Mouse (Mus musculus) heart, embryonic 16.5 days (tissue): ENCODE data around the gene Akap7. TPM values are rescaled to one million over a fixed set of nuclear protein-coding genes. Genes with fewer than 3 reads are reported as not detected.

ENCODE experiments used
- ATAC-seq: fragments of 200-750 bp; cut with Nextera tagmentation; replicated peaks from 2 replicates; pipeline ENCODE4 v1.8.0; 2017; ENCODE audit warnings: moderate number of reproducible peaks; ENCODE audit not compliant: insufficient read depth, low FRiP score; ENCODE audit errors: extremely low read depth
- H3K27ac ChIP-seq: fragments of 300-500 bp; sonication (generic); 2 replicates; pipeline ENCODE4 v1.5.1; 2014; ENCODE audit warnings: mild to moderate bottlenecking, low read length, control low read depth, moderate library complexity
- H3K27me3 ChIP-seq: fragments of 300-500 bp; sonication (generic); 2 replicates; pipeline ENCODE4 v1.6.1; 2014; ENCODE audit warnings: low read length, mixed read lengths; ENCODE audit not compliant: control insufficient read depth, insufficient read depth
- H3K36me3 ChIP-seq: fragments of 300-500 bp; sonication (generic); 2 replicates; pipeline ENCODE4 v1.6.1; 2014; ENCODE audit not compliant: control insufficient read depth, insufficient read depth
- H3K4me1 ChIP-seq: fragments of 300-500 bp; sonication (generic); 2 replicates; pipeline ENCODE4 v1.6.1; 2014; ENCODE audit warnings: low read length, mixed read lengths; ENCODE audit not compliant: control insufficient read depth, insufficient read depth
- H3K4me2 ChIP-seq: fragments of 300-500 bp; sonication (generic); 2 replicates; pipeline ENCODE4 v1.6.1; 2014; ENCODE audit warnings: low read depth, mild to moderate bottlenecking, control low read depth, low read length
- H3K4me3 ChIP-seq: fragments of 300-500 bp; sonication (generic); 2 replicates; pipeline ENCODE4 v1.5.1; 2014; ENCODE audit warnings: mild to moderate bottlenecking, control low read depth, low read length
- H3K9ac ChIP-seq: fragments of 300-500 bp; sonication (generic); 2 replicates; pipeline ENCODE4 v1.6.1; 2014; ENCODE audit warnings: low read length, control low read depth
- H3K9me3 ChIP-seq: fragments of 300-500 bp; sonication (generic); replicated peaks from 2 replicates; pipeline ENCODE4 v1.6.1; 2016; ENCODE audit warnings: low read length; ENCODE audit not compliant: control insufficient read depth
- WGBS: fragments of 180-500 bp; shearing (Covaris S2); extraction: QIAGEN DNeasy Blood & Tissue Kit; methylation state at CpG from one replicate; pipeline ENCODE4 v1.1.7; 2014; 5-methylcytosine and 5-hydroxymethylcytosine counted together
- polyA plus RNA-seq: library from polyadenylated mRNA; unstranded; fragments of >200 nt; fragmentation: Nextera tagmentation; extraction: Ambion mirVana; gene quantifications from 2 replicates; pipeline ENCODE4 v1.2.1, GENCODE M21; 2015

The Akap7 gene
- polyA plus RNA-seq, 1 experiment from 2014 or later = 26.9 TPM

- no peaks in the 10 kb centered on the region for H3K9me3 ChIP-seq
- H3K4me1 ChIP-seq = no peaks in the 10 kb centered on the region
- H3K4me3 ChIP-seq = no peak overlapping the region
- H3K27me3 ChIP-seq = no peaks in the 10 kb centered on the region
- 58% methylated on average over 6 of the region's 6 CpGs for WGBS
- no peak overlapping the region for H3K27ac ChIP-seq
- H3K9ac ChIP-seq = no peak overlapping the region
- H3K36me3 ChIP-seq = no peaks in the 10 kb centered on the region
- no peak overlapping the region for H3K4me2 ChIP-seq
- ATAC-seq = no peak
Measured at GRCm38 (mm10) chr10:25305146-25305545, 2.5 kb downstream of the Akap7 start.

GRCm38 (mm10) chr10:25304608-25305007, 3.1 kb downstream of the Akap7 start:
- H3K4me2 ChIP-seq = no peak overlapping the region
- no peak overlapping the region for H3K4me3 ChIP-seq
- H3K9me3 ChIP-seq = no peaks in the 10 kb centered on the region
- WGBS = 90% methylated on average over 2 of the region's 2 CpGs
- H3K27me3 ChIP-seq = no peaks in the 10 kb centered on the region
- H3K4me1 ChIP-seq = no peaks in the 10 kb centered on the region
- no peak overlapping the region for H3K27ac ChIP-seq
- ATAC-seq = no peak
- H3K9ac ChIP-seq = no peak overlapping the region
- no peaks in the 10 kb centered on the region for H3K36me3 ChIP-seq

- H3K27me3 ChIP-seq = no peaks in the 10 kb centered on the region
- no peak overlapping the region for H3K27ac ChIP-seq
- H3K9me3 ChIP-seq = no peaks in the 10 kb centered on the region
- H3K4me3 ChIP-seq = no peak overlapping the region
- H3K4me2 ChIP-seq = no peak overlapping the region
- WGBS = 87% methylated on average over 15 of the region's 15 CpGs
- H3K4me1 ChIP-seq = peaks cover 15% of the 10 kb centered on the region
- no peaks in the 10 kb centered on the region for H3K36me3 ChIP-seq
- no peak overlapping the region for H3K9ac ChIP-seq
- no peak for ATAC-seq
Measured at GRCm38 (mm10) chr10:25299031-25299529, 8.6 kb downstream of the Akap7 start.

GRCm38 (mm10) chr10:25298264-25298671, 9.4 kb downstream of the Akap7 start:
- H3K36me3 ChIP-seq = no peaks in the 10 kb centered on the region

GRCm38 (mm10) chr10:25297666-25298263, 9.9 kb downstream of the Akap7 start:
- Histone ChIP-seq H3K4me1 (peaks cover 15% of the 10 kb centered on the region), H3K36me3 (no peaks in the 10 kb centered on the region), H3K27ac (peak overlapping the region; percentile 94), H3K4me3 (peak overlapping the region; percentile 74), H3K9me3 (no peaks in the 10 kb centered on the region), H3K27me3 (no peaks in the 10 kb centered on the region), H3K9ac (peak overlapping the region; percentile 78), H3K4me2 (peak overlapping the region; percentile 73)
- no peak for ATAC-seq
- WGBS = 13% methylated on average over 12 of the region's 12 CpGs

More at GRCm38 (mm10) chr10:25298264-25298671, 9.4 kb downstream of the Akap7 start:
- Histone ChIP-seq H3K4me3 (peak overlapping the region; percentile 74), H3K27ac (peak overlapping the region; percentile 94), H3K9ac (peak overlapping the region; percentile 78), H3K4me2 (peak overlapping the region; percentile 73), H3K9me3 (no peaks in the 10 kb centered on the region), H3K27me3 (no peaks in the 10 kb centered on the region), H3K4me1 (peaks cover 15% of the 10 kb centered on the region)
- no peak for ATAC-seq
- WGBS = 61% methylated on average over 4 of the region's 4 CpGs

GRCm38 (mm10) chr10:25296657-25297369, 10.9 kb downstream of the Akap7 start:
- Histone ChIP-seq H3K9ac (peak overlapping the region; percentile 78), H3K27me3 (no peaks in the 10 kb centered on the region), H3K27ac (peak overlapping the region; percentile 94), H3K4me2 (peak overlapping the region; percentile 73), H3K36me3 (no peaks in the 10 kb centered on the region), H3K4me3 (peak overlapping the region; percentile 74), H3K9me3 (no peaks in the 10 kb centered on the region), H3K4me1 (peaks cover 15% of the 10 kb centered on the region)
- under 1% methylated on average over 69 of the region's 81 CpGs for WGBS
- ATAC-seq = peak; percentile 98

- Histone ChIP-seq H3K4me2 (peak overlapping the region; percentile 73), H3K4me3 (peak overlapping the region; percentile 74), H3K4me1 (peaks cover 16% of the 10 kb centered on the region), H3K9me3 (no peaks in the 10 kb centered on the region), H3K36me3 (no peaks in the 10 kb centered on the region), H3K27ac (peak overlapping the region; percentile 94), H3K9ac (peak overlapping the region; percentile 78), H3K27me3 (no peaks in the 10 kb centered on the region)
- WGBS = 39% methylated on average over 8 of the region's 8 CpGs
- ATAC-seq = no peak
Measured at GRCm38 (mm10) chr10:25296286-25296656, 11.4 kb downstream of the Akap7 start.

GRCm38 (mm10) chr10:25295836-25296235, 11.8 kb downstream of the Akap7 start:
- WGBS = 78% methylated on average over 9 of the region's 9 CpGs
- Histone ChIP-seq H3K4me2 (no peak overlapping the region), H3K27ac (no peak overlapping the region), H3K27me3 (no peaks in the 10 kb centered on the region), H3K9ac (no peak overlapping the region), H3K4me3 (no peak overlapping the region), H3K9me3 (no peaks in the 10 kb centered on the region), H3K36me3 (no peaks in the 10 kb centered on the region), H3K4me1 (peaks cover 17% of the 10 kb centered on the region)
- no peak for ATAC-seq

GRCm38 (mm10) chr10:25294999-25295398, 12.7 kb downstream of the Akap7 start:
- no peak overlapping the region for H3K4me2 ChIP-seq
- H3K36me3 ChIP-seq = no peaks in the 10 kb centered on the region
- peaks cover 17% of the 10 kb centered on the region for H3K4me1 ChIP-seq
- no peak overlapping the region for H3K27ac ChIP-seq
- H3K9ac ChIP-seq = no peak overlapping the region
- 75% methylated on average over 7 of the region's 7 CpGs for WGBS
- H3K9me3 ChIP-seq = no peaks in the 10 kb centered on the region
- no peaks in the 10 kb centered on the region for H3K27me3 ChIP-seq
- ATAC-seq = no peak
- H3K4me3 ChIP-seq = no peak overlapping the region
